Mouse (Mus musculus): ENCODE measurements around the gene Prss8.
"Not testable (repeated sequence)": the region's sequence is repeated elsewhere in the genome, so short reads cannot be mapped to it uniquely, and the experiment has no call there.

Prss8 gene

DNA sequence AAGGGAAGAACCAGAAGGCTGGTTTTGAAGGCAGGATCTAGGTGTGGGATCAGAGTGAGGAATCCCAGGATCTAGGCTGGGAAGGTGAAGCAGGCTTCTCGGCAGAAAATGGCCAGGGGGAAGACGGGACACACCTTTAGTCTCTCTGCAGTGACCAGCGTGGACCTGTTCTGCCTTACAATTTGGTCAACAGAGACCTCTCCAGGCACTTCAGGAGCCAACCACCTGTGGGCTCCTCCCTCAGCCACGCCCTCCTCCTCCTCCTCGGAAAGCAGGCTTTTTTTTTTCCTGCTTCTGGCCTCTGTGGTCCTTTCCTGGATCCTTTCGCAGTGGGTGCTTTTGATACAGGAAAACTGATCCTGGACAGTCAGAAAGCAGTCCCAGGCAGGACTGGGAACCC is at the start of gene Prss8:
TSS of gene Prss8 (minus strand) at position 182 of the 400 bp plus-strand sequence.
- DNase-seq = no peak

DNA sequence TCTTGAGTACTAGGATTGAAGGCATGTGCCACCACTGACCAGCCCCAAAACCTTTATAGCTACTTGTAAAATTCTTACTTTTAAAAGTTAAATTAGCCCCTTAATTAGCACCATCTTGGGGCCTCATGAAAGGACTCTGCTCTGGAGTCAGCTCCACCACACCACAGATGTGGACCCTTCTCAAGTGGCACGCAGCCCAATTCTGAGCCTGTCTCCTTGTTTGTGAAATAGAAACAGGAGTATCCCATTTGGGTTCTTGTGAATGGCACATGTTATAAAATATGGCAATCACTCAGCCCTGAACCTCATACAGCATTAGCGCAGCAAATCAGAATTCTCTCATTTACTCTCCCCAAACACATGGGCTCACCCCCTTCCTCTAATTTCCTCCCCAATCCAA is 49.0 kb upstream of the Prss8 start:
- no peak for DNase-seq

DNA sequence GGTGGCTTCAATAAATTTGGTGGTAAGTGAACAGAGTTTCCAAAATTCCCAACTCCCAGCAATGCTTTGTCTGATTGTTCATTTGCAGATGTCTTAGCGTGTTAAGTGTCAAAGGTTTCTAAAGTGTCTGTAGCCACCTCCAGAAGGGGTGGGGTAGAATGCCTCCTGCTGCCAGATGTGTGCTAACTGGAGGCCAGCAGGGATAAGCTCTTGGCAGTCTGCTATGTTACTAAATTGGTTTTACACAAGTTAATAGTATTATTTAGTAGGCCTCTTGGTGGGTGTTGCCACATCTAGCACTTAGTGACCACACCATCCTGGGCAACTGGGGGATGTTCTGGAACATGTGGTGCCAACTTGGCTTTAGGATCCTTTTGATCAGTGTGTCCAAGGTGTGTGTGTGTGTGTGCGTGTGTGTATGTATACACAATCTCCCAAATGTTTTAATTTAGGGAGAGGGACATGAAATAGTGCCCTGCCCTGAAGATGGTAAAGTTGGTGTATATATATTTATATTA is 44.6 kb upstream of the Prss8 start:
- no peak for DNase-seq

DNA sequence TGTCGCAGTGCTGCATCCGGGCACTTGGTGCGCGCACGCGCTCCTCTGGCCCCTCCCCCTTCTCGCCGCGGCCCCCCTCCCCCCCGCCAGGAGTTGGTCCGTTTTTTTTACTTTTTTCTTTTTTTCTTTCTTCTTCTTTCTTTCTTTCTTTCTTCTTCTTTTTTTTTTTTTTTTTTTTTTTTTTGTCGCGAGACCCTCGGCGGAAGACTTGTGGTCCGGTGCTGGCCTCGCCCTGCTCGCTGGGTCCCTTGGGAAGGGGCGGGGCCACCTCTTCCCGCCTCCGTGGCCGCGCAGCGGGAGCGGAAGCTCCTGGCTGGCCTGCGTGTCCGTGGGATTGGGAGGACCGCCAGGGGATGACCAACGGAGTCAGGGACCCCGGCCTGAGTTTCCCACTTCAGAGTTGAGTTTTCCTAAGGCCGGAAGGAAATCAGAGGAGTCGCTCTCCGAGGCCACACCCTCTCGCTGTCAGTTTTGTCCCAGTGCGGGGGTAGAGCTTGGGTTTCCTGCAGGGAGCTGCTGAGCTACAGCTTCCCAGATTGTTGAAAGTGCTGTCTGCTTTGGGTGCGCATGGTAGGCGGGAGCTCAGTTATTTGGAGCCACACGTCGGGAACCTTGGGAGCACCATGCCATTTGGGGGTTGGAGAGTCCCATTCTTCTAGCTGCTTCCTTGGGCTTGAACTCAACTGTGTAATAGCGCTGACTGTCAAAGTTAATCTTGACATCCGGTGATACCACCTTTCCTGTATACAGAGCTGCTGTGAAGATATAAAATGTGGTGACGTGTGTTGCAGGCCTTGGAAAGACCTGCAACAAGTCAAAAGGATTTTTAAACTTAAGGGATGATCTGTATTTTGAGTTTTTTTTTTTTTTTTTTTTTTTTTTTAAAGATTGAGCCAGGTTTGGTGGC is 38.3 kb upstream of the Prss8 start:
- DNase-seq = peak; percentile 83

DNA sequence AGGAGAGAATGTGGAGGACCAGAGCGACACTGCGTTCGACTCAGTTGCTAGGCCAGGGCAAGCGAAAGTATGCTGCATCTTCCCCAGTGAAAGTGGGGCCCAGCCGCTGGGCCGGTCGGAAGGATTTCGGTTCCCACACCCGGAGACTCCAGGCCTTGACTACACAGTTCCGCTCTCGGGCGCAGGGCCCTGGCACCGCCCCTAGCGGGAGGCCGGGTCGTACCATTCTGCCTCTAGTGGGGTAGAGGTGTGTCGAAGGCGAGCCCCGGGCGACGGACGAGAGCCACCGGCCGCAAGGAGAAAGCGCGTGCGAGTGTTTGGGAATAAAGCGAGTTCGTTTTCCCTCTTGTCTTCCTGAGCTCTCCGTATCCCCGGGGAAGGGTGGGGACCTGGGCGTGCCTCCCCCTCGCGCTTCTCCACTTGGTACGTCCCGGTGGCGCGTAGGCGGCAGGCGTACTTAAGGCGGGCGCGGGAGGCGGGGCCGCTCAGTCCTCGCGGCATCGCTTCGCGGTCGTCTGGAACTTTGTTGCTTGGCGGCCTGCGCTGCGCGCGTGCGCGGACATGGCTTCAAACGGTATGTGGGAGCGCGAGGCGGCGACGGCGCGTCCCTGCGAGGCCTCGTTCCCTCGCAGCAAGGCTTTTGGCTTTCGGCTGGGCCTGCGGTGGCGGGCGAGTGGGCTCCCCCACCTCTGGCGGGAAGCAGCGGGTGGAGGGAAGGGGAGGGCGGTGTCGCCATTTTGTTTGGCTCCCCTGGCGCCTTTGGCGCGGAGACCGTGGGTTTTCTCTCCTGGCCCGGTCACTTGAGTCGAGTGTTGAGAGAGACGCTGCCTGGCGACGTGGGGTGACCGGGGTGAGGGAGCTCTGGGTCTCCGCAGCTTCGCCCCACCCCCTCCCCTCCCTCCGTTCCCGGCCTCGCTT is 37.4 kb upstream of the Prss8 start, which contains the start of gene Fus:
TSS of gene Fus (plus strand) at position 454 of the 918 bp plus-strand sequence.
- peak; percentile 94 for DNase-seq

DNA sequence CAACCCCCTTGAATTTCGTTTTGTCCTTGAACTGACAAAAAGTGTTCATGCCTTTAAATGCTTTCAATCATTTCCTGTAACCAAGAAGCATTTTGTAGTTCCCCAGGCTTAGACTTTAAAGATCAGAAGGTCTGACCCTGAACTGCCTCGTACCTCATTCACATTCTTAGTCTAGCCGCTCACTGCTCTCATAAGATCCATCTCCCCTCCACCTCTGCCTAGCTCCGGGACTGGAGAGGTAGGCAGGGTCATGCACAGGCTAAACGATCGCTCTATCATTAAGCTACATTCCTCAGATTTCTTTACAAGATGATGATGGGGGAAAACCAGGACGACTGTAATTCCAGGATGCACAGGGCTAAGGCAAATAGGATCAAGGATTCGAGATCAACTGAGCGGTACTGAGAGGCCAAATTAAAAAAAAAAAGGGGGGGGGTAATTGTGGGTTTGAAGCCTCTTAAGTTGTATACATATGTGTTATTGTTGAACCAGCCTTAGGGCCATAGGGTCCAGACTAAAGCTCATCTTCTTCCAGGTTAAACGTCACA is 36.5 kb upstream of the Prss8 start:
- no peak for DNase-seq

DNA sequence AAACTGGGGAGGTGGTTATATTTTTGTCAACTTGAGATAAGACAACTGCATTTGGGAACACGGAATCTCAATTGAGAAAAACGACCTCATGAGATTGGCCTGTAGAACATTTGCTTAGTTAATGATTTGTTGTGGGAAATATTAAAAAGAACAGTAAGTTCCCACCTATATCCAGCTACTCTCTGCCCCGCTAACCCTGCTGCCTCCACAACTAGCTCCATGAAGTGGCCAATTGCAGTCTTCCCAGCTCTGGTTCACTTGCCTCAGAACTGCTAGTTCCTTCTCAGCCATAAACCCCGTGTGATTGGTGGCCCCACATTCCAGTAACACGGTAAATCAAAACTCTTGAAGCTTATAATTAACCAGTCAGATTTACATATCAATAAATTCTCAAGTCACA is 29.5 kb upstream of the Prss8 start:
- no peak for DNase-seq

DNA sequence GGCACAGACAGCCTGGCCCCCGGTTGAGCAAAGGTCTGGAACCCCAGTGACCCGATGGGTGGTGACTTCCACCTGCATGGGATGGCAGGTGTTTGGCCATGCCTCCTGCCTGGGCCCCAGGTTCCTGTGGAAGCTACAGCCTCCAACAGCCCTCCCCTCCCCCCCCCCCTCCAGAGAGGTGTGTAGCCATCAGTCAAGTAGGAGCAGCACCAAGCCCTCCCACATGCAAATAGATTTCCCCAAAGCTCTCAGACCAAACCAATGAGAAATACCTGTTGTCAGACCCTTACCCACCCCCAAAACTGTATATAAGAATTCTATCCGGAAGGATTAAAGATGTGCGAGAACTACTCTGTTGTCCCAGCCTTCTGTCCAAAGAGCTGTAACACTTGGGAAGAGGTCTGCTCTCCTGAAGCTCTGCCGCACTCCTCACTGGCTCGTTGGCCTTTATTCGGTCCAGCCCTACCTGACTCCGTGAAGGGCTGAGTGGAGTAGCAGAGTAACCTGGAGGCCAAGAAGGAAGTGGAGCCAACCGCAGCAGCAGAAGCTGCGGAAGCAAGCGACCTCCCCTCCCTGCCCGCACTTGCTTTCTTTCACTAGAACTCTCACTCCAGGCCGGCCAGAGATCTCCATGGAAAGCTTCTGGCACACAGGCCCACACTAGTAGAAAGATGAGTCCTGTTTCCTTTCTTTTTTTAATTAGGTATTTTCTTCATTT is 23.1 kb upstream of the Prss8 start:
- DNase-seq = no peak

DNA sequence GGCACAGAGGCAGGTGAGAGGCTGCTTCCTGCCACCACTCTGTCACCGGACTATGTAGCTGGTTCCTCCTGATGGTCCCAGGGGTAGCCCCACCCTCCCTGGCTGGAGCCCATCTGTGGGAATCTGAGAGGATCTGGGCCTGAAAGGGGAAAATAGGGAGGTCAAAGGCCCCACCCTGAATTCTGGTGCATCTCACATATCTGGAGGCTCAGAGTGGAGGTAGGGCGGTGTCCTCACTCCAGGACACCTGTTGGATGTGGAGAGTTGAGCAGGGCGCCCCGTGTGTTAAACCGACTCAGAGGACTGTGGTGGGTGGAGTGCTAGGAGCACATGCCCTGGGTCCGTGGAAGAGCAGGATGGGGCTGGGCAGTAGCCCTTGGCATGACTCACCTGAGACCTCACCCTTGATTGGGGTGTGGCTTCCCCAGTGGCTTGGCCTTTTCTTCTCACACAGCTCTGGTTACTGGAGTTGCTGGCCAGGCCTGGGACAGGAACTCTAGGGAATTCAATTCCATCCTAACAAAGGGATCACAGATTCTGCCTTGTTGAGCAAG is 16.6 kb upstream of the Prss8 start, which contains the start of gene Prss36:
TSS of gene Prss36 (minus strand) at position 256 of the 554 bp plus-strand sequence.
- DNase-seq = no peak

DNA sequence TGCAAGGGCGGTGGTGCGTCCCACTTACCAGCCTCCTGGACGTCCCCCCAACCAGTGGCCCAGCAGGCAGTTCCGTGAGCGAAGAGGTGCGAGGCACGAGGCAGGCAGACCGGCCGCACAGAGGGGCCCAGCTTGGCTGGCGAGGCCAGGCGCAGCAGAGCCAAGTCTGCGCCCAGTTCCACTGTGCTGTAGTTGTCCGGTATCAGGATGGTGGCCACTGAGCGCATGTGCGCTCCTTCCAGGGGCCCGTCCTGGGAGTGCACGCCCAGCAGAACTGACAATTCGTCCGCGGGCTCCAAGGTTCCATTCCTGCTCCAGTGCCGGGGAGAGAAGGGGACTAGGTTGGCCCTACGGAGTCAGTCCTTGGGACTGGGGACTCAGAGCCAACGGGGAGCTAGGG is 14.7 kb upstream of the Prss8 start:
- DNase-seq = no peak

DNA sequence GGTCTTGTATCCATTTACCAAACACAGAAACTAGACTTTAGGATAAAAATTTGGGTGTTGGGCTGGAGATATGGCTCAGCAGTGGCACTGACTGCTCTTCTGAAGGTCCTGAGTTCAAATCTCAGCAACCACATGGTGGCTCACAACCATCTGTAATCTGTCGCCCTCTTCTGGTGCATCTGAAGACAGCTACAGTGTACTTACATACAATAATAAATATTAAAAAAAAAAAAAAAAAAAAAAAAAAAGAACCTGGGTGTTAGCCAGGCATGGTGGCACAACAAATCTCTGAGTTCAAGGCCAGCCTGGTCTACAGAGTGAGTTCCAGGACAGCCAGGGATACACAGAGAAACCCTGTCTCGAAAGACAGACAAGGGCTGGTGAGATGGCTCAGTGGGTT is 12.2 kb upstream of the Prss8 start:
- DNase-seq = not testable (repeated sequence)

DNA sequence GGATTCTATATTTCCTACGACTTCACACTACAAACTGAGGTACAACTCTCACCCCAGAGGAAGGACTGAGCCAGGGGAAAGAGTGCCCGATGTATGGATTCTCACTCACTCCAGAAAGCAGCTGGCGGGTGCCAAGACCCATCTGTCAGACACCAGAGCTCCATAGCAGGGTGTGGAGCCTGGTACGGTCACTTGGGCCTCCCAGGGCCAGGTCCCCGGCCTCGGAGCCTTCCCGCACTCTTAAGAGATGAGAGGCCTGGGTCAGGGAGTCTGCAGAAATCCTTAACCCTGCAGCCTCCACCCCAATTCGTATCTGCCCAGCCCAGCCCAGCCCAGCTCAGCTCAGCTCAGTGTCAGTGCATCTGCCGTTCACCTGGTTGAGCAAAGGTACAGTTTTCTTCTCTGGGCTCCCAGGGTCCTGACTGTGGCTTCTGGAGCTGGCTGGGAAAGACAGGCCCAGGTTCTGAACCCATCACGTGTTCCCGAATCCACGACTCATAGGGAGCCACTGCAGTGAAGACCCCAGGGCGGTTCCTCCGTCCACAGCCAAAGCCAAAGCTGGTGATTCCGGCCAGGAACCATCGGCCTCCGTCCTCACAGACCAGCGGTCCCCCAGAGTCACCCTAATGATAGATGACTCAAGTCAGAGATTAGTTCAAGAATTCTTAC is 6.4 kb upstream of the Prss8 start:
- no peak for DNase-seq

DNA sequence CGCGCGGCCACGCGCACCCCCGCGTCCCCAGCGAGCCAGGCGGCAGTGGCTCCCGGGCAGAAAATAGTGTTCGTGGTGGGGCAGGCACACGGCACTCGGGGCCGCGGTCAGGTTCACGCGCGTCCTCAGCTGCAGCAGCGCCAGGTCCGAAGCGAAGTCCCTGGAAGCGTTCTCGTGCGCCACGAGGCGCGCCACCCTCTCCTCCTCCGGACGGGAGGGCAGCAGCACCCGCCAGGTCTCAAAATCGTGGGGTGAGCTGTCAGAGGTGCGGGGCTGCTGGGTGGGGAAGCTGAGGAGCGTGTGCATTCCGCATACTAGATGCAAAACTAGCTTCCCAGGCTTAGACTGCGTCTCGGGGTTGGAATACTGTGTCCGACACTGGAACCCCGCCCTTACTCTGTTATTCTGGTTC is 5.8 kb upstream of the Prss8 start:
- no peak for DNase-seq

DNA sequence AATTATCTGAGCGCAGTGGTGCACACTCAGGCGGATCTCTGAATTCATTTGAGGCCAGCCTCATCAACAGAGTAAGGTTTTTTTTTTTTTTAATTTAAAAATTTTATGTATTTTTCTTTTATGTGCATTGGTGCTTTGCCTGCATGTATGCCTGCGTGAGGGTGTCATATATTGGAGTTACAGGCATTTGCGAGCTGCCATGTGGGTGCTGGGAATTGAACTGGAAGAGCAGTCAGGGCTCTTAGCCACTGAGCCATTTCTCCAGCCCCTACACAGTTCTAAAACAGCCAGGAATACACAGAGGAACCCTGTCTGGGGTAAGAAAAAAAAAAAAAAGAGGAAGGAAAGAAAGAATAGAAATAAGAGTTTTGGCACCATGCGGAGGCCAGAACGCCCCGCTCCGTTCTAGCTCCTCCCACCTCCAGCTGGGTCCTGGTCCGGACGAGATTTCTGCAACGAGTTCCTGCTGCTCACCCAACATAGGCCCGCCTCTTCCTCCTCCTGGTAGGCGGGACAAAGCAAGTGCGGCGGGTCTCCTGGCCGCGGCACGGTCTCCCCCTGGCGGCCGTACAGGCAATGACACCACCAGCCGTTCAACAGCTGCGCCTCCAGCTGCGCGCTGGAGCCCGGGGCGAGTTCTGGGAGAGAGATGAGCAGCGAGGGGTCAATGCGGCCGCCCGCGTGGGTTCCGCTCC is 5.3 kb upstream of the Prss8 start:
- peak; percentile 93 for DNase-seq

DNA sequence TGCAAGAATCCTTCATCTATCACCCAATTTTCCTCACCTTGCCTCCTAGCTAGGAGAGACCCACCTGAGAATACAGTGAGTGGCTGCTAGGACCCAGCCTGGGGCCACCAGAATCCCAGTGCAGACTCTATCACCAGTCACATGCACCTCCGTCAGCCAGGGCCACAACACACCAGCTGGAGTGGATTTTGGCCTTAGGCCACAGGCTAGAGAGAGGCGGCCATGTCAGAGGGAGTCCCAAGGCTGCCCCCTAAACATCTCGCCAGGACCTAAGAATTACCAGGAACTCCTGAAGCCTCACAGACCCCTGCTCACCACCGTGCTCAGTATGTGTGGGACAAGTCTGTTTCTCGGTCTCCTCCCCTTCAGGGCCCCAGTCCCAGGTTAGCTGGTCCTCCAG is 4.2 kb upstream of the Prss8 start:
- no peak for DNase-seq

DNA sequence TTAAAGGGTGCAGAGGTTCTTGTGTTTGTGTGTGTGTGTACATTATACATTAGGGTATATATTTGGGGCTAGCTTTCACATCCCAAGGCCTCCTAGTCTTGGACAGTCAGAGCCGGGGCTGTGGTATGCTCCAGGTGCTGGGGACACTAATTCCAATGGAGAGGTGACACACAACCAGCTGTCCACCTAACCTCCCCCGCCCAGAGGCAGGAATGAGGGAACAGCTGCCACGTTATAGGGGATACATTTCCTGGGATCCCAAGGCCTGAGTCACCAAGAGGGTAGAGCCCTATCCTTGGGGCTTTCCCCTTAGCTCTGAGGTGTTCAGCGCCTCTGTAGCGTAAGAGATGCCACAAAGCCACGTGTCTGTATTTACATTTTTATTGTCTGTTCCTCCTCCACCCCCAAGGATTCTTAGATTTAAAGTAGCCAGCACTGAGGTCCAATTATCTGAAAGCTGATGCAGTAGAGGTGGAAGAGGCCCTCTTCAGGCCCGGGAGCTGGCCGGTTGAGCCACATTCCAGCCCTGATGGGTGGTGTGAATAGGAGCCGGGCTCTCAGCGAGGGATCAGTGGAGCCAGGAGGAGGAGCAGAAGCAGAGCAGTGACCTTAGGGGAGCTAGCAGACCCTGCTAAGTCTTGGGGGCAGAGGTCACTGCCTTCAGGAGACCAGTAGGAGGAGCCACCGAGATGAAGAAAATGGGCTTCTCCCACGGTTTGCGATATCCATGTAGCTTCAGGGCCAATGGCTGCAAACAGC is 2.5 kb upstream of the Prss8 start:
- DNase-seq = no peak

DNA sequence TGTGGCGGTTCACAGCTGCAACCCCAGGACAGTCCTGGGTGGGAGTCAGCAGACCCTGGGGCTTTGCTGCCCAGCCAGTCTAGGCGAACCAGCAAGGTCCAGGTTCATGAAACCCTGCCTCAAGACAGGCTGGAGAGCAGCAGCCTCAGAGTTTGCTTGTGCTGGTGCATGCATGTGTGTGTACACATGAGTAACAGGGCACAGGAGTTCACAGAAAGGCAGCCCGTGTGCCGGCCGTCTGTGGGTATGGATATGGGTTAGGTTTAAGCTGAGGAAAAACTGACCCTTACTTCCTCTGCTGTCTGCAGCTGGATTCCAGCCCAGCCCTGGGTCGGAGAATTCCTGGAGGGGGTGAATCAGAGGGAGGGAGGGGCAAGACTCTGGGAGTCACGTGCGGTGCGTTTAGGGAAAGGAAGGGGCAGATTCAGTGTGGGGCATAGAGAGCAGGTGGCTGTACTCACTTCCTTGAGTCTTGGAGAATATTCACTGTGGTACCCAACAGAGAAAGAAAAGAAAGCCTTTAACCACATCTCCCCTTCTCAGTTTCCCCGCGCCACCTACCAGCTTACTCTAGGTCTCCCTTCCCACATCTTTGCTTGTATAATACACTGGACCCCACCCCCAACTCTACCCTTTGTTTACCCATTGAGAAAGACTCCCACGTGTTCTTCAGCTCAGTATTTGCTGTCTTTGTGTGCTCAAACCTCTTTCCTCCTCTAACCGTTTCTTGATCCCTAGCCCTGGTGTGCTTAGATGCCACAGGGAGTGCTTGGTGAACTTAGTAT is 1.6 kb upstream of the Prss8 start:
- DNase-seq = no peak

DNA sequence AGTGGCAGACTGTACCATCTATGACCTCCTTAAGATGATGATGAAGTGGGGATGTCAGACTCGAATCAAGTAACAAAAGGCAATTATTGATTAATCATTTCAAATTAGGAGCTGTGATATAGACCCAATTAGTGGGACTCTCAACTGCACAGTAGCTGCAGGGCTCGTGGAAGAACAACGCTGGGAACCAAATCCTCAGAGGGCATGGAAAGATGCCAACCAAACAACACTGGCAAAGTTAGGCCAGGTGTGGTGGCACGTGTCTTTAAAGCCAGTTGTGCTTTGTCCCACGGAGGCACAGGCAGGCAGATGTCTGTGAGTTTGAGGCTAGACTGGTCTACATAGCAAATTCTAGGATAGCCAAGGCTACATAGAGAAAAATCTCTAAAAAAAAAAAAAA is 732 bp upstream of the Prss8 start:
- no peak for DNase-seq

DNA sequence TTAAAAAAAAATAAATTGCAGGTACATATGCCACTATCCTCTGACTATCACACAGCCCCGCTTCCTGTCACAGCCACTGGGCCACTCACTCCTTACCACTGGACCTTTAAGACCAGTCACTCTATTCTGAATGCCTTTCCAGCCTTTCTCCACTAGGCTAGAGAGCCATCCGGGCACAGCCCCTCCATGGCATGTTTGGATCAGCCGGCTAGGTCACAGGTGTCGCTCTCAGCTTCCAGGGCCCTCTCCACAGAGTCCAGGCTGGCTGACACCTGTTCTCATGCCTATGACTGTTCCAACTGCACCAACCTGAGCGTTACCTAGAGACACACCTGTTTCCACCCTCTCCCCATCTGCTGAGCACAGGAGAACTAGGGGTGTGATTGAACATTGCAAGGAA is 1.3 kb downstream of the Prss8 start:
- DNase-seq = no peak

All from right cerebral cortex, postnatal 14 days (tissue).